Mouse (Mus musculus): ENCODE results near the gene Syk. TPM values are rescaled to one million over a fixed set of nuclear protein-coding genes. Genes with fewer than 3 reads are reported as not detected.

Syk gene
- polyA plus RNA-seq, 1 experiment from 2014 or later, result 5.0 TPM

- no peak overlapping the region for H3K9ac ChIP-seq (ENCODE audit: low read length)
- no peak overlapping the region for H3K4me3 ChIP-seq (ENCODE audit: low read length)
- H3K36me3 ChIP-seq (ENCODE audit: control insufficient read depth, insufficient read depth, low read length), result no peaks in the 10 kb centered on the region
- ATAC-seq (ENCODE audit: low read depth), result no peak
- H3K9me3 ChIP-seq (ENCODE audit: control insufficient read depth, low read length), result no peaks in the 10 kb centered on the region
- no peaks in the 10 kb centered on the region for H3K27me3 ChIP-seq (ENCODE audit: control insufficient read depth, insufficient read depth, low read depth, low read length)
- H3K4me1 ChIP-seq (replicated peaks; ENCODE audit: control insufficient read depth, insufficient read depth, low read length), result no peaks in the 10 kb centered on the region
- WGBS, result 87% methylated on average over 4 of the region's 4 CpGs
- H3K27ac ChIP-seq (ENCODE audit: low read length), result no peak overlapping the region
- H3K4me2 ChIP-seq (ENCODE audit: low read depth, low read length), result no peak overlapping the region
Observed at GRCm38 (mm10) chr13:52587761-52588160, 4.8 kb downstream of the Syk start.

GRCm38 (mm10) chr13:52589043-52589442 lies 6.1 kb downstream of the Syk start:
- ATAC-seq (ENCODE audit: low read depth), result no peak
- no peaks in the 10 kb centered on the region for H3K4me1 ChIP-seq (replicated peaks; ENCODE audit: control insufficient read depth, insufficient read depth, low read length)
- WGBS, result 77% methylated on average over 4 of the region's 4 CpGs

GRCm38 (mm10) chr13:52591831-52592230 lies 8.9 kb downstream of the Syk start:
- WGBS, result 92% methylated on average over 4 of the region's 4 CpGs
- H3K9me3 ChIP-seq (ENCODE audit: control insufficient read depth, low read length), result no peaks in the 10 kb centered on the region
- no peak overlapping the region for H3K4me2 ChIP-seq (ENCODE audit: low read depth, low read length)

More at GRCm38 (mm10) chr13:52589043-52589442, 6.1 kb downstream of the Syk start:
- Histone ChIP-seq H3K4me2 (ENCODE audit: low read depth, low read length) (no peak overlapping the region), H3K9ac (ENCODE audit: low read length) (no peak overlapping the region), H3K27ac (ENCODE audit: low read length) (no peak overlapping the region), H3K9me3 (ENCODE audit: control insufficient read depth, low read length) (no peaks in the 10 kb centered on the region), H3K36me3 (ENCODE audit: control insufficient read depth, insufficient read depth, low read length) (no peaks in the 10 kb centered on the region), H3K27me3 (ENCODE audit: control insufficient read depth, insufficient read depth, low read depth, low read length) (no peaks in the 10 kb centered on the region), H3K4me3 (ENCODE audit: low read length) (no peak overlapping the region)

GRCm38 (mm10) chr13:52596692-52597091 lies 13.7 kb downstream of the Syk start:
- Histone ChIP-seq H3K4me2 (ENCODE audit: low read depth, low read length) (no peak overlapping the region), H3K4me3 (ENCODE audit: low read length) (no peak overlapping the region), H3K27ac (ENCODE audit: low read length) (no peak overlapping the region), H3K4me1 (replicated peaks; ENCODE audit: control insufficient read depth, insufficient read depth, low read length) (no peaks in the 10 kb centered on the region), H3K9ac (ENCODE audit: low read length) (no peak overlapping the region), H3K27me3 (ENCODE audit: control insufficient read depth, insufficient read depth, low read depth, low read length) (no peaks in the 10 kb centered on the region), H3K9me3 (ENCODE audit: control insufficient read depth, low read length) (no peaks in the 10 kb centered on the region), H3K36me3 (ENCODE audit: control insufficient read depth, insufficient read depth, low read length) (no peaks in the 10 kb centered on the region)
- 73% methylated on average over 5 of the region's 5 CpGs for WGBS
- ATAC-seq (ENCODE audit: low read depth), result no peak

More at GRCm38 (mm10) chr13:52591831-52592230, 8.9 kb downstream of the Syk start:
- H3K4me3 ChIP-seq (ENCODE audit: low read length), result no peak overlapping the region
- no peak overlapping the region for H3K27ac ChIP-seq (ENCODE audit: low read length)
- no peak for ATAC-seq (ENCODE audit: low read depth)
- H3K36me3 ChIP-seq (ENCODE audit: control insufficient read depth, insufficient read depth, low read length), result no peaks in the 10 kb centered on the region
- H3K9ac ChIP-seq (ENCODE audit: low read length), result no peak overlapping the region
- H3K4me1 ChIP-seq (replicated peaks; ENCODE audit: control insufficient read depth, insufficient read depth, low read length), result no peaks in the 10 kb centered on the region
- H3K27me3 ChIP-seq (ENCODE audit: control insufficient read depth, insufficient read depth, low read depth, low read length), result no peaks in the 10 kb centered on the region

GRCm38 (mm10) chr13:52597092-52597678 lies 14.2 kb downstream of the Syk start:
- Histone ChIP-seq H3K36me3 (ENCODE audit: control insufficient read depth, insufficient read depth, low read length) (no peaks in the 10 kb centered on the region), H3K9ac (ENCODE audit: low read length) (no peak overlapping the region), H3K4me1 (replicated peaks; ENCODE audit: control insufficient read depth, insufficient read depth, low read length) (no peaks in the 10 kb centered on the region), H3K27ac (ENCODE audit: low read length) (no peak overlapping the region), H3K27me3 (ENCODE audit: control insufficient read depth, insufficient read depth, low read depth, low read length) (no peaks in the 10 kb centered on the region), H3K9me3 (ENCODE audit: control insufficient read depth, low read length) (no peaks in the 10 kb centered on the region), H3K4me2 (ENCODE audit: low read depth, low read length) (no peak overlapping the region), H3K4me3 (ENCODE audit: low read length) (no peak overlapping the region)
- no peak for ATAC-seq (ENCODE audit: low read depth)
- 74% methylated on average over 11 of the region's 11 CpGs for WGBS

GRCm38 (mm10) chr13:52598233-52598632 lies 15.3 kb downstream of the Syk start:
- ATAC-seq (ENCODE audit: low read depth), result no peak
- 48% methylated on average over 3 of the region's 3 CpGs for WGBS
- no peak overlapping the region for H3K27ac ChIP-seq (ENCODE audit: low read length)
- H3K4me1 ChIP-seq (replicated peaks; ENCODE audit: control insufficient read depth, insufficient read depth, low read length), result no peaks in the 10 kb centered on the region
- H3K4me2 ChIP-seq (ENCODE audit: low read depth, low read length), result no peak overlapping the region
- no peaks in the 10 kb centered on the region for H3K36me3 ChIP-seq (ENCODE audit: control insufficient read depth, insufficient read depth, low read length)
- no peak overlapping the region for H3K9ac ChIP-seq (ENCODE audit: low read length)
- H3K9me3 ChIP-seq (ENCODE audit: control insufficient read depth, low read length), result no peaks in the 10 kb centered on the region
- H3K27me3 ChIP-seq (ENCODE audit: control insufficient read depth, insufficient read depth, low read depth, low read length), result no peaks in the 10 kb centered on the region
- no peak overlapping the region for H3K4me3 ChIP-seq (ENCODE audit: low read length)

GRCm38 (mm10) chr13:52600015-52600643 lies 17.2 kb downstream of the Syk start:
- Histone ChIP-seq H3K27me3 (ENCODE audit: control insufficient read depth, insufficient read depth, low read depth, low read length) (no peaks in the 10 kb centered on the region), H3K27ac (ENCODE audit: low read length) (no peak overlapping the region), H3K36me3 (ENCODE audit: control insufficient read depth, insufficient read depth, low read length) (no peaks in the 10 kb centered on the region), H3K4me3 (ENCODE audit: low read length) (no peak overlapping the region), H3K4me2 (ENCODE audit: low read depth, low read length) (no peak overlapping the region), H3K9me3 (ENCODE audit: control insufficient read depth, low read length) (no peaks in the 10 kb centered on the region), H3K9ac (ENCODE audit: low read length) (no peak overlapping the region), H3K4me1 (replicated peaks; ENCODE audit: control insufficient read depth, insufficient read depth, low read length) (no peaks in the 10 kb centered on the region)
- WGBS, result 42% methylated on average over 4 of the region's 4 CpGs
- ATAC-seq (ENCODE audit: low read depth), result no peak

GRCm38 (mm10) chr13:52602752-52603151 lies 19.8 kb downstream of the Syk start:
- H3K27me3 ChIP-seq (ENCODE audit: control insufficient read depth, insufficient read depth, low read depth, low read length), result no peaks in the 10 kb centered on the region
- no peak overlapping the region for H3K27ac ChIP-seq (ENCODE audit: low read length)
- no peak overlapping the region for H3K4me2 ChIP-seq (ENCODE audit: low read depth, low read length)
- no peaks in the 10 kb centered on the region for H3K36me3 ChIP-seq (ENCODE audit: control insufficient read depth, insufficient read depth, low read length)
- H3K9me3 ChIP-seq (ENCODE audit: control insufficient read depth, low read length), result no peaks in the 10 kb centered on the region
- no peaks in the 10 kb centered on the region for H3K4me1 ChIP-seq (replicated peaks; ENCODE audit: control insufficient read depth, insufficient read depth, low read length)
- 53% methylated on average over 4 of the region's 4 CpGs for WGBS
- no peak overlapping the region for H3K9ac ChIP-seq (ENCODE audit: low read length)
- no peak overlapping the region for H3K4me3 ChIP-seq (ENCODE audit: low read length)
- ATAC-seq (ENCODE audit: low read depth), result no peak

GRCm38 (mm10) chr13:52603704-52604349 lies 20.9 kb downstream of the Syk start:
- Histone ChIP-seq H3K4me2 (ENCODE audit: low read depth, low read length) (no peak overlapping the region), H3K4me3 (ENCODE audit: low read length) (no peak overlapping the region), H3K27ac (ENCODE audit: low read length) (no peak overlapping the region), H3K9me3 (ENCODE audit: control insufficient read depth, low read length) (no peaks in the 10 kb centered on the region), H3K9ac (ENCODE audit: low read length) (no peak overlapping the region), H3K36me3 (ENCODE audit: control insufficient read depth, insufficient read depth, low read length) (no peaks in the 10 kb centered on the region), H3K4me1 (replicated peaks; ENCODE audit: control insufficient read depth, insufficient read depth, low read length) (no peaks in the 10 kb centered on the region), H3K27me3 (ENCODE audit: control insufficient read depth, insufficient read depth, low read depth, low read length) (no peaks in the 10 kb centered on the region)
- ATAC-seq (ENCODE audit: low read depth), result no peak
- 78% methylated on average over 6 of the region's 6 CpGs for WGBS

All from lung, embryonic 16.5 days (tissue).